Mouse (Mus musculus) liver, adult 2 months (tissue): Measurements from ENCODE around the gene Map3k20.

ENCODE experiments used
- CTCF ChIP-seq: fragments of 200-500 bp; IDR thresholded peaks from 2 replicates; pipeline ENCODE4 v1.5.1; 2011; ENCODE audit warnings: low read depth, low read length, control low read depth
- POLR2A ChIP-seq: fragments of 200-500 bp; IDR thresholded peaks from 2 replicates; pipeline ENCODE4 v1.6.1; 2011; ENCODE audit warnings: low read length, control low read depth; ENCODE audit not compliant: insufficient read depth; ENCODE audit errors: extremely low read depth

DNA sequence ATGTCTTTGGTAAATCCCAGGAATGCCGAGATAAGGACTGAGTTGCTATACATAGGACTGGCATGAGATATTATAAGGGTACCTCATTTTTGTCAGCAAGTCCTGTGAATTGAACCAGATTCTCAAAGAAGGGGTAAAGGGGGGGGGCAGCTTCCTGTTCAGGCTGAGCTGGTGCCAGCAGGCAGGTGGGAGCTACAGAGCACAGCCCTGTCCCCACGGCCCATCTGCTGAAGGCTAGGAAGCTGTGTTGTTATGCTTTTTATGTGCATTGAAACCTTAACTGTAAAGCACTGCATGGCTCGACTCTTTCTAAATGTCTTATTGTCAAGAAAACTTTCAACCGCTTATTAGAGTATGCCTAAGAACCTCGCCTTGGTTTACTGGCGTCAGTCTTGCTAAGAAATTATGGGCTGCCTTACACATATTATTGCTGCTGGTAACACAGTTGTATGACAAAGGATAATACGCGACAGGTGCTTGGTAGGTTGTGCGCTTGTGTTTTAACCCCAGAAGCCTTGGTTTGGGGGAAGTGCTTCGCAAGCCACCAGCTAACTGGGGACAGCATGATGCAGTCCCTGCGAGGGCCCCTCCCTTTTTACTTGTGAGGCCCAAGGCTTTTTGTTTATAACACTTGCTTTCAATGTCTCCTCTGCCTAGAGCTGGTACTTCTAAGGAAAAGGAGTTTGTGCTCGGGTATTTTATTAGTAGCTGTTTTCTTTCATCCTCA lies 114.2 kb downstream of the Map3k20 start:
- TF ChIP-seq CTCF (no peak), POLR2A (no peak)
